Mouse (Mus musculus): Measurements from ENCODE around the gene Fancg. TPM values are rescaled to one million over a fixed set of nuclear protein-coding genes. Genes with fewer than 3 reads are reported as not detected.

The Fancg gene
- total and polyA plus RNA-seq, 2 experiments from 2014 or later: 4.5 to 4.6 TPM

GRCm38 (mm10) chr4:43025084-43025960 lies 15.0 kb upstream of the Fancg start, which contains the start of gene Pigo:
Gene Pigo, minus strand, starts transcription at chr4:43025819.
- peak; percentile 91 for ATAC-seq (ENCODE audit: insufficient read depth, low read depth)
- 5% methylated on average over 42 of the region's 42 CpGs for WGBS
- no peaks in the 10 kb centered on the region for H3K27me3 ChIP-seq (ENCODE audit: control insufficient read depth, insufficient read depth, low read length)
- peak; percentile 96 for DNase-seq (ENCODE audit: low spot score)
- TF ChIP-seq EP300 (IDR thresholded peaks at IDR 0.05; ENCODE audit: low read depth): peak; percentile 65; the same call in 1 of the 2 replicates
- peak; percentile 88 for TF ChIP-seq CTCF (IDR thresholded peaks at IDR 0.05; ENCODE audit: low read depth)
- H3K36me3 ChIP-seq (replicated peaks; ENCODE audit: control insufficient read depth, insufficient read depth, low read length): peaks cover 59% of the 10 kb centered on the region
- H3K9ac ChIP-seq (replicated peaks; ENCODE audit: low read depth, low read length): peak within 1 kb of the TSS; percentile 60
- peak within 1 kb of the TSS; percentile 65 for H3K4me3 ChIP-seq (ENCODE audit: low read depth, low read length)
- no peaks in the 10 kb centered on the region for H3K9me3 ChIP-seq (replicated peaks; ENCODE audit: control insufficient read depth, low read length)
- H3K4me2 ChIP-seq (ENCODE audit: low read depth, low read length): peak within 1 kb of the TSS; percentile 64
- H3K27ac ChIP-seq (ENCODE audit: low read depth): peak within 1 kb of the TSS; percentile 88
- no peaks in the 10 kb centered on the region; the same call in 1 of the 2 replicates for H3K4me1 ChIP-seq (ENCODE audit: control insufficient read depth, insufficient read depth)

DNA sequence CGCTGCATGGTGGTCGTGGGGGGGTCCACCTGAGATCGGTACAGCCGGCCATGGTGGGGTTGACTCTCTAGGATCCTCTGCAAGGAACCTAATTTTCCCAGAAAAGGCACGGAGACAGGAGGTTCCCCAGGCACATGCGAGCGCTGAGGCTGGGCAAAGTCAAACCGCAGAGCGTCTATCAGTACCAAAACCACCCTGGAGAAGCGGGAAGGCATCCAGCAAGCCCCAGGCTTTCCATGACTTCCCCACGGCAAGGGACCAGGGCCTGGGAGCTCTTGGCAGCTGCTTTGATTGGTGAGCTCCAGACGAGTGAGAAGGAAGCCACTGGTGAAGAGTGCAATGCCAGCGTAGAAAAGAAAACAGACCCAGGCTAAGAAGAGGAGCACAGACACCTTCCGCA lies 14.4 kb upstream of the Fancg start:
- no peak for ATAC-seq (ENCODE audit: insufficient read depth, low read depth)
- Histone ChIP-seq H3K36me3 (replicated peaks; ENCODE audit: control insufficient read depth, insufficient read depth, low read length) (peaks cover 64% of the 10 kb centered on the region), H3K9ac (replicated peaks; ENCODE audit: low read depth, low read length) (peak overlapping the region; percentile 60), H3K27me3 (ENCODE audit: control insufficient read depth, insufficient read depth, low read length) (no peaks in the 10 kb centered on the region), H3K4me1 (ENCODE audit: control insufficient read depth, insufficient read depth) (no peaks in the 10 kb centered on the region), H3K9me3 (replicated peaks; ENCODE audit: control insufficient read depth, low read length) (no peaks in the 10 kb centered on the region), H3K4me3 (ENCODE audit: low read depth, low read length) (peak overlapping the region; percentile 65), H3K27ac (ENCODE audit: low read depth) (0 out of 2 replicates have a peak overlapping the region, but pooled peaks have one; percentile 88), H3K4me2 (ENCODE audit: low read depth, low read length) (peak overlapping the region; percentile 64)
- no peak for TF ChIP-seq EP300 (IDR thresholded peaks at IDR 0.05; ENCODE audit: low read depth)
- no peak for TF ChIP-seq CTCF (IDR thresholded peaks at IDR 0.05; ENCODE audit: low read depth)
- 69% methylated on average over 14 of the region's 14 CpGs for WGBS
- DNase-seq (ENCODE audit: low spot score): no peak

DNA sequence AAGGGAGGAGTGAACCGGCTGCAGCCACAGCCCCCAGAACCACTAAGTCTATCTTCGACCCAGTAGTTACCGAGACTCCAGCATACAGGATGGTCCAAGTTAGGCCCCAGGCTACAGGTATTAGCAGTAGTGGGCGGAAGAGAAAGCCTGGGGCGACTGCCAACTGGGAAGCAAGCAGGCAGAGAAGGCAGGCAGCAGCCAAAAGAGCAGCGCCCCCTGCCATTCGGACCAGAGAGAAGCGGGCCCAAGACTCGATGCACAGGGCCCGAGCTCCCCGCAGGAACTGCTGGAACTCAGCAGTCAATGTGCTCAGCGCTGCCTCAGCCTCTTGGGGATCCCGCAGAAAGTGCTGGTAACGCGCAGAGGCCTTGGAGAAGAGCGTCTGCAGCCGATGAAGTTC lies 11.0 kb upstream of the Fancg start:
- peaks cover 59% of the 10 kb centered on the region for H3K36me3 ChIP-seq (replicated peaks; ENCODE audit: control insufficient read depth, insufficient read depth, low read length)
- H3K27ac ChIP-seq (ENCODE audit: low read depth): no peak overlapping the region
- H3K9me3 ChIP-seq (replicated peaks; ENCODE audit: control insufficient read depth, low read length): no peaks in the 10 kb centered on the region
- TF ChIP-seq EP300 (IDR thresholded peaks at IDR 0.05; ENCODE audit: low read depth) (no peak), CTCF (IDR thresholded peaks at IDR 0.05; ENCODE audit: low read depth) (no peak)
- WGBS: 77% methylated on average over 17 of the region's 17 CpGs
- H3K4me1 ChIP-seq (ENCODE audit: control insufficient read depth, insufficient read depth): no peaks in the 10 kb centered on the region
- no peak overlapping the region for H3K9ac ChIP-seq (replicated peaks; ENCODE audit: low read depth, low read length)
- H3K27me3 ChIP-seq (ENCODE audit: control insufficient read depth, insufficient read depth, low read length): no peaks in the 10 kb centered on the region
- DNase-seq (ENCODE audit: low spot score): no peak
- no peak overlapping the region for H3K4me2 ChIP-seq (ENCODE audit: low read depth, low read length)
- ATAC-seq (ENCODE audit: insufficient read depth, low read depth): no peak
- no peak overlapping the region for H3K4me3 ChIP-seq (ENCODE audit: low read depth, low read length)

- Histone ChIP-seq H3K27ac (ENCODE audit: low read depth) (no peak overlapping the region), H3K9ac (replicated peaks; ENCODE audit: low read depth, low read length) (no peak overlapping the region), H3K36me3 (replicated peaks; ENCODE audit: control insufficient read depth, insufficient read depth, low read length) (peaks cover 59% of the 10 kb centered on the region), H3K4me2 (ENCODE audit: low read depth, low read length) (no peak overlapping the region), H3K4me1 (ENCODE audit: control insufficient read depth, insufficient read depth) (no peaks in the 10 kb centered on the region), H3K4me3 (ENCODE audit: low read depth, low read length) (no peak overlapping the region), H3K27me3 (ENCODE audit: control insufficient read depth, insufficient read depth, low read length) (no peaks in the 10 kb centered on the region), H3K9me3 (replicated peaks; ENCODE audit: control insufficient read depth, low read length) (no peaks in the 10 kb centered on the region)
- ATAC-seq (ENCODE audit: insufficient read depth, low read depth): no peak
- no peak for DNase-seq (ENCODE audit: low spot score)
- 88% methylated on average over 16 of the region's 16 CpGs for WGBS
- TF ChIP-seq EP300 (IDR thresholded peaks at IDR 0.05; ENCODE audit: low read depth): no peak
- TF ChIP-seq CTCF (IDR thresholded peaks at IDR 0.05; ENCODE audit: low read depth): no peak
Observed at GRCm38 (mm10) chr4:43020876-43021275, 10.6 kb upstream of the Fancg start.

DNA sequence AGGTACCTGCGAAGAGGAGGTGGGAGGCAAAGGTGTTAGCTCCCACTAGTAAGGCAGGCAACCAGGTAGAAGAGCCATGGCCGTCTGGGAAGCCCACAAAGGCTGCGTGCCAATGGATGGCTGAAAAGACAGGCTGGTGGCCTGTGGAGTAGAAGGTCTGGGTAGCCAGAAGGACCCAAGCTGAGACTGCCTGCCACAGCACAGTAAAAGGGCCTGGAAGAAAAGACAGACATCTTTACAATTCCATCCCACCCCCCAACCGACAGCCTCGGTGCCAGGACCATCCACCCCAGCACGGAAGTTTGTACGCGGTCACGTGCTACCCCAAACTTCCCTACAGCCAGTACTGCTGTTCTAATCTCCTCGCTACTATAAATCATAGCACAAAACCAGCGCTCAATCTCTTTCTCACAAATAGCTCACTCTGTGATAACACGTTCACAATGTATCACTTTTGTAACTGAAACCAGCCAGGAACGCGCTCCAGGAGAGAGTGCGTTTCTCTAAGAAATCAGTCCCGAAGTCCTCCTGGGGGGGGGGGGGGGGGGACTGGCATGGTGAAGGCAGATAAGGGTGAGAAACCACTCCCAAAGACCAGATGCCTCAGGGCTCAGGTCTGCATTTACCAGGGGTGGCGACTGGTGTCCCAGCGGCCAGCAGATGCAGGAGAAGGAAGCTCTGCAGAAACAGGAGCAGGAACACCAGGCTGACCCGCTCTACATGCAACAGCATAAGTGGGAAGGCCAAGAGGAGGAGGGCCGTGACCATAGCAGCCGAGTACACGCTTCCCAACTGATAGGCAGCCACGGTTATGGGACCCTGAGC lies 9.5 kb upstream of the Fancg start:
- ATAC-seq (ENCODE audit: insufficient read depth, low read depth): no peak
- Histone ChIP-seq H3K9ac (replicated peaks; ENCODE audit: low read depth, low read length) (no peak overlapping the region), H3K36me3 (replicated peaks; ENCODE audit: control insufficient read depth, insufficient read depth, low read length) (peaks cover 59% of the 10 kb centered on the region), H3K4me1 (ENCODE audit: control insufficient read depth, insufficient read depth) (no peaks in the 10 kb centered on the region), H3K27ac (ENCODE audit: low read depth) (no peak overlapping the region), H3K4me2 (ENCODE audit: low read depth, low read length) (no peak overlapping the region), H3K4me3 (ENCODE audit: low read depth, low read length) (no peak overlapping the region), H3K27me3 (ENCODE audit: control insufficient read depth, insufficient read depth, low read length) (no peaks in the 10 kb centered on the region), H3K9me3 (replicated peaks; ENCODE audit: control insufficient read depth, low read length) (no peaks in the 10 kb centered on the region)
- DNase-seq (ENCODE audit: low spot score): no peak
- WGBS: 90% methylated on average over 23 of the region's 23 CpGs
- TF ChIP-seq CTCF (IDR thresholded peaks at IDR 0.05; ENCODE audit: low read depth): no peak
- TF ChIP-seq EP300 (IDR thresholded peaks at IDR 0.05; ENCODE audit: low read depth): no peak

Measured in heart, postnatal 0 days (tissue).